Mouse (Mus musculus) hindlimb bud, embryonic 11.5 days (tissue): ENCODE data around the gene Slc4a1.

ENCODE experiments used
- DNase-seq: peaks from one replicate; pipeline ENCODE4 v3.0.0-alpha.2; 2012; ENCODE audit warnings: low read depth, low spot score; ENCODE audit errors: extremely low spot score

Slc4a1 gene

GRCm38 (mm10) chr11:102327250-102327649 lies 38.8 kb downstream of the Slc4a1 start:
- no peak for DNase-seq

GRCm38 (mm10) chr11:102323516-102323915 lies 42.5 kb downstream of the Slc4a1 start:
- DNase-seq = no peak

- DNase-seq = no peak
These were observed 44.1 kb downstream of the Slc4a1 start for GRCm38 (mm10) chr11:102321931-102322330.

GRCm38 (mm10) chr11:102320686-102321005 lies 45.4 kb downstream of the Slc4a1 start:
- DNase-seq = no peak

- DNase-seq = no peak
These were observed 45.9 kb downstream of the Slc4a1 start for GRCm38 (mm10) chr11:102319941-102320685.

GRCm38 (mm10) chr11:102319410-102319792 lies 46.6 kb downstream of the Slc4a1 start, which contains the start of gene Ubtf:
Gene Ubtf, minus strand, starts transcription at chr11:102319742.
- no peak for DNase-seq

- DNase-seq = no peak
These were observed 47.2 kb downstream of the Slc4a1 start for GRCm38 (mm10) chr11:102318576-102319409.

GRCm38 (mm10) chr11:102317901-102318575 lies 48.0 kb downstream of the Slc4a1 start:
- DNase-seq = no peak

- DNase-seq = no peak
These were observed 48.6 kb downstream of the Slc4a1 start for GRCm38 (mm10) chr11:102317298-102317900.

GRCm38 (mm10) chr11:102316572-102317297 lies 49.3 kb downstream of the Slc4a1 start:
- DNase-seq = no peak

- no peak for DNase-seq
These were observed 50.1 kb downstream of the Slc4a1 start for GRCm38 (mm10) chr11:102315690-102316571.

GRCm38 (mm10) chr11:102314321-102314720 lies 51.7 kb downstream of the Slc4a1 start:
- no peak for DNase-seq

- no peak for DNase-seq
These were observed 53.4 kb downstream of the Slc4a1 start for GRCm38 (mm10) chr11:102312586-102312985.

GRCm38 (mm10) chr11:102311966-102312365 lies 54.0 kb downstream of the Slc4a1 start:
- no peak for DNase-seq

- no peak for DNase-seq
These were observed 55.0 kb downstream of the Slc4a1 start for GRCm38 (mm10) chr11:102310768-102311695.

GRCm38 (mm10) chr11:102309821-102310617 lies 56.0 kb downstream of the Slc4a1 start:
- DNase-seq = no peak

GRCm38 (mm10) chr11:102308979-102309378 lies 57.0 kb downstream of the Slc4a1 start:
- peak; percentile 88 for DNase-seq

- DNase-seq = no peak
These were observed 57.9 kb downstream of the Slc4a1 start for GRCm38 (mm10) chr11:102308104-102308503.
